Mouse (Mus musculus) lung, adult 18-20 months (tissue): ENCODE results near the gene Rbfox2.
A peak's percentile ranks its signal among the peaks of the same experiment; 100 is the strongest.
"Not testable (repeated sequence)": the region's sequence is repeated elsewhere in the genome, so short reads cannot be mapped to it uniquely, and the experiment has no call there.

Experiments used
- DNase-seq, 2 experiments: peaks; one replicate each; pipeline ENCODE4 v3.0.0; 2022; ENCODE audit warnings: mixed read lengths in 2 of 2

The Rbfox2 gene

DNA sequence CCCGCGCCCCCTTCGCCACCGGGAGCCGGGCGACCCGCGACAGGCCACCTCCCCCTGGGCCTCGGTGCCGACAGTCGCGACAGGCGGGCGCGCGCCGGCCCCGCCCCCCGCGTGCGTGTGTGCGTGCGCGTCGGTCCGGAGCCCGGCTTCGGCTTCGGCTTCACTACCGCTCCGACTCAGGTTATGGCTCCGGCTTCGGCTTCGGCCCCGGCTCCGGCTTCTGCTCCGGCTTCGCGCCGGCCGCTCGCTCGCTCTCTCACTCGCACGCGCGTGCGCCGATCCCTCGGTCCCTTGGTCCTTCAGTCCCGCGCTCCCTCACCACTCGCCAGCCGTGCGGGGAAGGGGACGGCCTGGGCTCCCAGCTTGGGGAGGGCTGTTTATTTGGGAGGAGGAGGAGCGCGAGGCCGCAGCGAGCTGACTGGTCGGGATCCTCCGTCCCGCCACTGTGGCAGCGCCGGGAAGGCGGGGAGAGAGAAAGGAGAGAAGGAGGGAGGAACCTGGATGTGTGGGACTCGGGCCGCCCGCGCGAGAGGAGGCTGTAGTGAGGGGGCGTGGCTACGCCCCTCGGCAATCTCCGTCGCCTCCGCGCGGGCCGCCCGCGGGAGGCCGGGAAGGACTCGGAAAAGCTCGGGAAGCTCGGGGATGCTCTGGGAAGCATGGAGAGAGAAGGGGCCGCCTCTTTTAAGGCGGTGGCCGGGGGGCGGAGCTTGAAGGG is at the start of gene Rbfox2:
Gene Rbfox2 (minus strand): TSS at position 458 of the 715 bp plus-strand sequence.
- peak; percentile 95 to 97 for DNase-seq

DNA sequence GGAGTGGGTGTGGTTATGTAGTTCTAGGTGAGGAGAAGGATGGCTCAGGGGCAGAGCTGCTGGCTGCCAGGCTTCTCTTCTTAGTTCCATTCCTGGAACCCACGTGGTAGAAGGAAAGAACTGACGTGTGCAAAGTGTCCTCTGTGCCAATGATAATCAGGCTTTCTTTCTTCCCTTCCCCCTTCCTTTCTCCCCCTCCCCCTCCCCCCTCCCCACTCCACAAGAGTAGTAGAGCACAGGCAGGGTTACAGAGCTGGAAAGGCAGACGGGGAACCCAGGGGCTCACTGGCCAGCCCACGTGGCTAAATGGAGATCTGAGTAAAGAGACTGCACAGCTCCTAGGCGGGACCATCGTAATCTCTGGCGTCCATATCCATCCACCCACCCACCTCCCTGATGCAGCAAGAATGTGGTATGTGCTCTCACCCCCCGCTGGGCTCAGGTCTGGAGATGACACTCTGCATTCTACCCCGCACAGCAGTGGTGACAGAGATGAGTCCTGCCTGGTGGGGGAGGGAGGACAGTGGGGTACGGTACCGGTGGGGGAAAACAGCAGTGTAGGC is 49.5 kb upstream of the Rbfox2 start:
- no peak for DNase-seq

DNA sequence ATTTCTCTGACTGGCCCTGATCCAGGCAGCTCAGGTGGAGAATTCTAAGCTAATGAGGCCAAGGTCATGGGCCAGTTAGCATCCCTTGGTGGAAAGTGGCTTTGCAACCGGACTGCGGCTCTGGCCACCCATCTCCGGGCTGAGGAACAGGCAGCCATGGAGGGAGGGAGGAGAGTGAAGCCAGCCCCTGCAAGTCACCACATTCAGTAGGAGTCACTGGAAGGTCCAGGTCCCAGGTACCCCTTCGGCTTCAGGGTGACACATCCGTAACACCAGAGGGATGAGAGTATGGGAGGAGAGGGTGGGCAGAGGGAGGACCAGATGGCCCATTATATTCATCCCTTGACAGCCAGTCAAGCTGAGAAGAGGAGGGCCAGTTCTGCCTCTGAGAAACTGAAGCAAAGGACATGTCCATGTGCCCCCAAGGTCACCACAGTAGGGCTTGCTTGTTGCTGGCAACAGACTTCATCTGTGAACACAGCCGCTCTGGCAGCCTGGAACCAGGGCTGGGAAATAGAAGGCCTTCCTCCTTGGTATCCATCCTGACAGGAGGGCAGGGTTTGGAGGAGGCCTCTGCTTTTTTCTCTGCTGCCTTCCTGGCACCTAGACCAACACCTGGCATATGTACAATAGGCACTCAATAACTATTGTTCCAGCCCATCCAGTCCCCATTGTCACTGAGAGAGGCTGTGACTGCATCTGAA is 48.2 kb upstream of the Rbfox2 start:
- DNase-seq: no peak

DNA sequence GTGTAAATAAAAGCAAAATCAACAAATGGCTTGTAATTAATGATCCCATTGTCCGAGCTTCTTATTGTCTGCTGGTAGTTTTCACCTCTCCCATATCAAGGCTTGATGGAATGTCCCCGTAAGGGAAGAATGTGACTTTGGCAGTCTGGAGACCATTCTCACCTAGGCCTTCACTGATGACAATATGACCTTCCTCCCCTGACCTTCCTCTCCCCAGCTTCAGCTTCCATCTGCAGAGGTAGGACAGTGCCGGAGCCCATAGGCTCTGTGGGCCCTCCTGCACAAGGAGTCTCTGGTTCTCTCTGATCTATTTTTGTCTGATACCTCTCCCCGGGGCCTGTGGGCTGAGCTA is 47.7 kb upstream of the Rbfox2 start:
- no peak for DNase-seq

DNA sequence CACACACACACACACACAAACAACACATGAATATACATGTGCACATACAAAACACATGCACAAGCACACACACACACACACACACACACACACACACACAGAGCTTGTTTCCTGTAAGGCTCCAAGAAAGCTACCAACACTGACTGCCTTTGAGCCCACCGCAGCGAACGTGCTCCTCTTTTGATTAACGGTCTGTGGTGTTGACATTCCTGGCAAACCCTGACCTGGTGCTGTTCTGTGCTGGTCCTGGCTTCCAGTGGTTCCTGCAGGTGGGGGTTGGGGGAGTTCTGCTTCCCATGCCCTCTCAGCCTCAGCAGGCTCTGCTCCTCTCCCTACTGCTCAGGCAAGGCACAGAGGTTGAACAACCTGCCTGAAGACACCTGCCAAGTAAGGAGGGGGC is 47.0 kb upstream of the Rbfox2 start:
- DNase-seq: no peak

DNA sequence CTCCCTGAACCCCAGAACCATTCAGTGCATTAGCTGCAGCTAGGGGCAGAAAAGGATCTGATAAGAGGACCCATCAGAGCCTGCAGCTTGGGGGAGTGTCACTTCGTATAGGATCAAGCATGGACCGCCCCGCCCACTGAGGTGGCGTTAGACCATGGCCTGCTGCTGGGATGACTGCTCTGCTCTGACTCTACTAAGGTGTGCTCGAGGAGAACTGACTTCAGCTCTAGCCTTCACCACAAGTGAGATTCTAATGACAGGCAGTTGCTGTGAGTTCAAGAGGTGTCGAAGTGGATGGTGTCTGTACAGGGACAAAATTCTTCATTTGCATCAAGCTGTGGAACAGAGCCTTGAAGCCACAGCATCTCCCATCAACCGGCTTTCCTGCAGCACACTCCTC is 46.1 kb upstream of the Rbfox2 start:
- DNase-seq: no peak

DNA sequence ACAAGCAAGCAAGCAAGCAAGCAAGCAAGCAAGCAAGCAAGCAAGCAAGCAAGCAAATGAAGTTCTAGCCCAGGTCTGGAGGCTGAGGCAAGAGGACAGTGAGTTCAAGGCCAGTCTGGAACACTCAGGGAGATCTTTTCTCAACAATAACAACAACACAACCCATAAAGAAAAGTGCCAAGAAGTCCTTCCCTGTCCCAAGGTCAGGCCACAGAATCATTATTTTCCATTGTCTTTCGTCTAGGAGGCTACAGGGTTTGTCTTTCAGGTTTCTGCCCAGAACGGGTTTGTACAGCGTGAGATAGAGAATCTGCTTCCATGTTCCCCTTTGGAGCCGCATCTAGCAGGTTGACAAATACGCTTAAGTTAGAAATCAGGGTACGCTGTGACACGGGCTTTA is 43.3 kb upstream of the Rbfox2 start:
- DNase-seq: no peak

DNA sequence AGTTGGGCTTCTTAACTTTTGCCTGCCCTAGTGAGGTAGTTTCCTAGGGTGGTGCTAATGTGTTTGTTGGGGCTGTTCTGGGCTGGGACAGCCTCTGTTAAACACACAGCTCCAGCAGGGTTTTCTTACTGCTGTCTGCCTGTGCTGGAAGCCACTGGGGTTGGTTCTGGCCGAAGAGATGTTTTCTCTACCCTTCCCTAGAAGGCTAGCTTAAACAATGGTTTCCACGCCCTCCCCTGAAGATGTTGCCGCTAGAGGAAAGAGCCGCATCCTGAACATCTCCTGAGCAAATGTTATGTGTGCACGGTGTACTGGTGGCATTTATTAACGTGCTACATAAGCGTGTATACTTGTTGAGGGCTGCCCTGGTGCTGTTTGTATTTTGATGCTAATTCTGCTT is 41.3 kb upstream of the Rbfox2 start:
- DNase-seq: no peak

DNA sequence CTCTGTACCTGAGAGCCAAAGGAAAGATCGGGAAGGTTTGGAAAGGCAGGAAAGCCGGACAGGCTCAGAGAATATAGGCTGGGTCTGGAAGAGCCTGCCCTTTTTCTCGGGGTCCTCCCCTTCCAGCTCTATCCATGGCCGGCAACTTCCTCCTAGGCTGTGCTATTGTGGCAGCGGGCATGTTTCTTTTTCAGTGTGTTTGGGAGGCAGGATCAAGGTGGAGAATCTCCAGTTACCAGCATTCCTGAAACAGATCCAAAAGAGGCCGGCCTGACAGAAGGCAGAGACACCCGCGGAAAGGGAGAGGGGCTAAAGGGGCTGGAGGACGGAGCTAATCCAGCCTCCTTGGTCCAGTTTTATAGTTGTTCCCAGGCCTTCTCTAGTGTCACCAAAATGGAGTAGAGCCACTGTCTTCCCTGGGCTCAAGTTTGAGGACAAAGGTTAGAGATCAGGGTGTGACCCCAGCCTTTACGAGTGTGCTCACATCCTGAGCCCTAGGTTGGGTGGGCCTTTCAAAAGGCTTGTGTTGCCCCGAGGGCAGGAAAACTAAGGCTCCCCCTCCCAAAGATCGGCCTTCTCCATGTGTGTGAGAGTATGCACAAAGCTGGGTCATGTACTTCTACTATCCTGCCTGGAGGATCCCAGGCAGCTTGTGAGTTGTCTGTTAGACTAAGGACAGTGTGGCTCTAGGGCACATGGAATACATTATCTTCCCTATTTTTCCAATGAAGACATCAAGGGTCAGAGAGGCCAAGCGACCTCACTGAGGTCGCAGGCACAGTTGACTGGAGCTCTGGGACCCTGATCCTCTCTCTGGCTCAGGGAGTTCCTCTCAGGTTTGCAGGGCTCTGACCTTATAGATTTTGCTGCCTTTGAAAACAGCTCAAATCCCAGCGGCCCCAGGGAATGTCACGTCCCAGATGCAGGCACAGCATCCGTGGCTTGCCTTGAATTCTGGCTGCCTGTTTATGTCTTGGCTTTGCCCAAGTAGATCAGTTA is 37.6 kb upstream of the Rbfox2 start:
- no peak for DNase-seq

DNA sequence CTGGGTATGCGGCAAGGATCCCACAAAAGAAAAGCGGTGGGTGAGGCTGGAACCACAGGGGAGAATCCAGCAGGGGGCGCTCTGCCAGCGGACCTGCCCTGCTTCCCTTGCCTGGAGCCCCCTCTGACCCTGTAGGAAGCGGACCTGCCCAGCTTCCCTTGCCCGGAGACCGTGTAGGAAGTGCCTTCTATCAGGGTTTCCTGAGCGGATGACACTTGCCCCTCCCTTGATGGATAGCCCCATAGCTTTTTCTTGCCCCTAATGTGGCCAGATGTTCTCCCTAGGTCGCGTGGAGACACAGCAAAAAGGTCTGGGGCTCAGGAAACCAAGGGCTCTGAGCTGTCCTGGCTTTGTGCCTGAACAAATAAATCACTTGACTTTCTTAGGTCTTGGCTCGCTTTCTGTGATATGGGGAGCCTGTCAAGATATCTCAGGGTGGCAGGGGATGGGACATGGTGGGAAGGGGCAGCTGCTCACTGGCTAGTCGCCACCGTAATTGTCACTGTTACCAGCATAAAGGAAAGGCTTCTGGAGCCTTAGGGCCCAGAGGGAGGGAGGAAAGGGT is 36.8 kb upstream of the Rbfox2 start:
- peak; percentile 76 to 84 for DNase-seq

DNA sequence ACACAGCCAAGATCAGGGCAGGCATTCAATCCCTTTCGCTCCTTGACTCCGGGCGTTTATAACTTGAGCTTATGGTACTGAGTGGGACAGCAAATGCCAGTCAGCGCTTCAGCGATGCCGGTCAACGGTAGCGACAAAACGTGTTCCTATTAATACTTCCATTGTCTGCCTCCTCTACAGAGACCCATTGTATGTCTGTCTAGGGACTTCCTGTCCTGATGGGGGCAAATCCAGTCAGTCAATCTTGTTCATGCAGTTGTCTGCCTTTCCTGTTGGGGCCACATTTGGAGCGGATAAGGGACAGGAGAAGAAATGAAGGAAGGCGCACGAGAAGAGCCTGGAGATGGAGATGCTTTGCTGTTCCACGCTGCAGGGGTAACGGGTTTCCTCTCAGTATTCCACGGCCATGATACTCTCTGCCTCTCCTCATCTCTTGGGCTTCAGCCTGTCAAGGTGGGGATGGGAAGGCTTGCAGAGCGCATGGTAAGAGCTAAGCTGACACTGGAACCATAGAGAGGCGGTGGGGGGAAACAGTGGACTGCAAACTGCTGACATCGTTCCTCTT is 36.2 kb upstream of the Rbfox2 start:
- no peak for DNase-seq

DNA sequence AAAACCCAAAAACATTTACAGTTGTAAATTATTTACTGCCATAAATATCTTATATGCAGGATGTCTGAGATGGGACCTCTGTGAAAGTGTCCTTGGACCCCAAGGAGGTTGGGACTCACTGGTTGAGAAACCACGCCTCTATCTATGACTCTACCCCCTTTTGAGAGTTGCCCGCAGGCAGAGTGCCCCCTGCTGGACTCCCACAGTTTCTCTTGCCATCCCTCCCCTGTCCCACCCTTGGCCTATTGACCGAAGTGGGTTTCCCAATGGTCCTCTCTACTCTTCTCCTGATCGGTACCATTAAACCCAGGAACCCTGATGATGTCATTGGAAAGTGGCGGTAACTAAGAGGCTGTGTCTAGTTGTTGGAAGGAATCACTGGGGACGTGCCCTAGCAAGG is 35.2 kb upstream of the Rbfox2 start:
- no peak for DNase-seq

DNA sequence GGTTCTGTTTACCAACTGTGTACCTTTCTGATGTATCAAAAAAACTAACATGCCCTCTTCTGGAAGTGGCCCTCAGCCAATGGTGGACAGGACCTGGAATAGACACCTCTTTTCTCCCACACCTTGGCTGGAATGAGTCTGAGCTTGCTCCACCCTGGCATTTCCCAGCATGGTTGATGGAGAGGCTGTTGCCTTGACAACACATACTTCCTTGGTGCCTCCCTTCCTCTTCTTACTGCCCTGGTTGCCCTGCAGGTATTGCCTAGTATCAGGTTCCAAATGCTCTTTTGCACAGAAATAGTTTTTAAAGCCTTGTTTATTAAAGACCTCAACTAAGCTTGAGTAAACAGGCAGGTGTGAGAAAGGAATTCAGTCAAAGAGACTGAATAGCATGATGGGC is 33.8 kb upstream of the Rbfox2 start:
- DNase-seq: peak; percentile 47 to 70

DNA sequence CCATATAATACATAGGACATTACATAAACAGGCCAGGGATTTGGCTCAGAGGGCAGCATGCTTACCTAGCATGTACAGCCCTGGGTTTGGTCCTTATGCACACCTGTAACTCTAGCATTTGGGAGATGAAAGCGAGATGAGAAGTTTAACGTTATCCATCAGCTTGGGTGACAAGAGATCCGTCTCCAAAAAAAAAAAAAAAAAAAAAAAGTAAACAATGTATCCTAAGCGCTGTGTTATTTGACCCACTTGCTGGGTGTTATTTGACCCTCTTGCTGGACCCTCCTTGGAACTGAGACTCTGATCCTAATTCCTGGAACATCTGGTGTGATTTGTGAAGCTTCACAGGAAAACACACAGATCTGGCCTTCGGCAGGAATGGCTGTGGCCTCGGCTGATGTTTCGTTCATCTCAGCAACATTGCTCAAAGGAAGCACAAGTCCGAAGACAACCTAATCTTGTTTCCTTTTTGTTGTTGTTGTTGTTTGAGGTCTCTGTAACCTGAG is 32.2 kb upstream of the Rbfox2 start:
- no peak for DNase-seq

DNA sequence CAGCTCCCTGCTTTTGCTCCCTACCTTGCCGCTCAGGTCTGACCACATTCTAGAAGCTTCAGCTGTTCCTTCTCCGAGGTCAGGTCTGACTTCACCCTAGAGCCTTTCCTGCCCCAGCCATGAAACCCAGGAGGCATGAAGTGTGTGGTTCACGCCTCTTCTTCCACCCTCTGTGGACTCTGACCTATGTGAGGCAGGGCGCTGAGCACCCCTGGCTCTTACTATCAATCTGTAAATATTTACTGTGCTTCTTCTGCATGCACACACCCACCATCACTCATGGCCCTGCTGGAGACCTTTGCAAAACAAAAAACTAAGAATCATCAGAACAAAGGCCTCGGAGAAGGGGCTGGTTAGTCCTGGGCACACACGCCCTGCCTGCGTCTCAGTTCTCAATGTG is 31.6 kb upstream of the Rbfox2 start:
- DNase-seq: peak; percentile 54 to 69

DNA sequence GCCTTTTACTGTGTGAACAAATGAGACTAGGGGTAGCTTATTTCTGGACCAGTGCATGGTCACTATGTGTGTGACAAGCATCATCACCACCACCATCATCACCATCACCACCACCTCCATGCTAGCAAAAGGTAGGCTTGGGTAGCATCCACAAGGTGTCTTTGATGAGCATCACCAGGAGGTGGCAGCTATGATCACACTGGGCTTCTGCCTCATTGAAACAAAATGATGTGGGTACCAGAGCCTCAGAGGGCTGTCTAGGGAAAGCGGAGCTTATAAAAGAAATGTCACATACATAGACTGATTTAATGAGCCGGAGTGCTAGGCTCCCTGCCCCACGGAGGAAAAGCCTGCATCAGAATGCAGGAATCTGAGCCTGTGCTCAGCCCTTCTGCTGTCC is 31.1 kb upstream of the Rbfox2 start:
- no peak for DNase-seq

DNA sequence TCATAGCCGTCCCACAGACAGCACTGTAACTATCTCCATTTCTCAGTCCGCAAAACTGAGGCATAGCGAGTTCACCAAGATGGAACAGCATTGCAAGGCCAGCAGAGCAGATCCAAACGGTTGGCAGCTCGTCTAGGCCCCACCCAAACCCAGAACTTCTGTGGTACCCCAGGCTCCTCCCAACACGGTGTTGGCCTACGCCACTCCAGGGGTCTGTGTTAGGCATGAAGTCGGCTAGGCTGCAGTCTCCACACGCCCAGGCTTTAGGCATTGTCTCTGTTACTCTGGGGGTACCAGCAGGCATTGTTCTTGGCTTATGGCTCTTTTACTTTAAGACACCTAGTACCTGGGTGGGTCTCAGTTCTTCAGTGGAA is 30.2 kb upstream of the Rbfox2 start:
- DNase-seq: no peak

DNA sequence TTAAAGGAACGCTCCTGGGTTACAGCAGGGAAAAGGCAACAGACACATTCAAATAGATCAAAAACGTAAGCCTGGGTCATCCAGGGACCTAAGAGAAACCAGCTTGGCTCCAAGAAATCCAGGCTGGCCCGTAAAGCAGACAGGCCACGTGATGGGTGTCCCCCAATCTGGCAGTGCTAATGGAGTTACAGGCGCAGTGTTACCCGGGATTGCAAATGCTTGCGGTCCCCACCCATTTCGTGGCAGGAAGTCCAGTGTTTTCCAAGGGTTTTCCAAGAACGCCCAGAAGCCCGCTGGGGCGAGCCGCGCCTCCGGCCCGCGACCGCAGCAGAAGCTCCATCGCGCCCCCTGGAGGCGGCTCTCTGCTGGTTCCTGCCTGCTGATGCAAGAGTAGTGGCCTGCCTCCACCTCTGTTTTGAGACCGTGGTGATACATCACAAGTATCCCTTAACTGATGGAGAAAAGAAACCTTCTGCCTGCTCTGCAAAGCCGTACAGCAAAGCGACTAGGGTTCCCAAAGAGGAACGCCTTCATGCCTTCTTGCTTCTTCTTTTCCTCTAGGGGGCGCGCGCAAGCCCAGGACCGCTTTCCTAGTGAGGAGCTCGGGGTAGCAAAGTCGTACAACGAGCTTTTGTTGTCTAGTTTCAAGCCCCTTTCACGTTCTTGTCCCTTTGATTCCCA is 29.6 kb upstream of the Rbfox2 start:
- peak; percentile 91 to 96 for DNase-seq

DNA sequence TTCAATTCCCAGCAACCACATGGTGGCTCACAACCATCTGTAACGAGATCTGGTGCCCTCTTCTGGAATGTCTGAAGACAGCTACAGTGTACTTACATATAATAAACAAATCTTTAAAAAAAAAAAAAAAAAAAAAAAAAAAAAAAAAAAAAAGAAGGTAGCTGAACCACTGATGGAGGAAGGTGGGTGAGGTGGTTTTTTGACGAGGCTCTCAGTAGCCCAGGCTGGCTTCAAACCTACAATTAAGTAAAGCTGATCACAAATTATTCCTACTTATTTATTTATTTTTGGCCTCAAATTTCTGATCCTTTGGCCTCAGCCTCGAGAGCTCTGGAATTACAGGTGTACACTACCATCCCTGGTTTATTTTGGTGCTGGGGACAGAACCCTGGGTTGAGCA is 28.4 kb upstream of the Rbfox2 start:
- DNase-seq: not testable (repeated sequence)

DNA sequence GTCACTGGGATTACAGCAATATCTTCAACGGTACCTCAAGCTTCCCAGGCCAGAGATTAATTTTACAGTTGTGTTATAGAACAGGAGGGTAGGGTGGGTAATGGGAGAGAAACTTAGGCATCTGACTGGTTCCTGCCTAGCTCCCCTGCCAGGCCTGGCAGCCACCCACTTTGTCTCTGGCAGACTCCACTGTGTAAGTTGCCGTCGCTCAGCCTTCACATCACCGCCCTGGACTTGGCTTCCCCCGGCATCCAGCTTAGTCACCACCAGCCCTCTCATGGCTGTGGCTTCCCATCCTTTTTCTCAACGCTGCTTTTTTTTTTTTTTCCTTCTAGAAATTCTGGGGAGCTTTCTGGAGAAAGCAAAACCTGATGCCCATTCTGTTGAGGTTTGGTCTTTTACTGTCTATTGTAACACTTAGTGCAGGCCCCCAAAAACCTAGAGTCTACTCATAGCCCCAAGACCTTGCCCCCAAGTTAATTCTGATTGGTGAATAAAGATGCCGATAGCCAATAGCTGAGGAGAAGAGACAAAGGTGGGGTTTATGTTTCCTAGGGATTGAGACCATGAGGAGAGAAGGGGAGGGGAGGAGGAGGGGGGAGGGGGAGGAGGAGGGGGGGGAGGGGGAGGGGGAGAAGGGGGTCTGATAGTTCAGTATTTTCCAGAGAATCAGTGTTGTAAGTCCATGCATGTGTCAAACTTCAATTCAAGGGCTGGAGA is 25.6 kb upstream of the Rbfox2 start:
- DNase-seq: no peak

DNA sequence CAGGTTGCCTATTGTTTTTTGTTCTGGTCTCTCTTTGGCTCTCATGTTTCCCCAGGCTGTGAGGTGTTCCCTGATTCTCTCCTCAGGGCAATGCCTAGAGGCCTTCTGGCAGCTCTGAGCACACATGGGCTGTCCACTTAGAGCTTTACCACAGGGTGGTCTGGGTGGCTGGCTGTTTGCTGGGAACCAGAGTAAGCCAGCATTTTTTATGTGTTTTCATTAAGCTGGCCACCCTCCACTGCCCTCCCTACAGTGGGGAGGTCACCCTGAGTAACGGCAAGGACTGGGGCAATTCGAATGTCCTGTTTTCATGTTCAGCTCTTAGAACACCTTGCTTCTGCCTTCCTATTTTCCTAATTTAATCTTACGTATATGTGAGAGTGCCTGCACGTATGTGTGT is 24.6 kb upstream of the Rbfox2 start:
- DNase-seq: no peak
